Mouse (Mus musculus): ENCODE data around the gene Hist1h2ab.

DNA sequence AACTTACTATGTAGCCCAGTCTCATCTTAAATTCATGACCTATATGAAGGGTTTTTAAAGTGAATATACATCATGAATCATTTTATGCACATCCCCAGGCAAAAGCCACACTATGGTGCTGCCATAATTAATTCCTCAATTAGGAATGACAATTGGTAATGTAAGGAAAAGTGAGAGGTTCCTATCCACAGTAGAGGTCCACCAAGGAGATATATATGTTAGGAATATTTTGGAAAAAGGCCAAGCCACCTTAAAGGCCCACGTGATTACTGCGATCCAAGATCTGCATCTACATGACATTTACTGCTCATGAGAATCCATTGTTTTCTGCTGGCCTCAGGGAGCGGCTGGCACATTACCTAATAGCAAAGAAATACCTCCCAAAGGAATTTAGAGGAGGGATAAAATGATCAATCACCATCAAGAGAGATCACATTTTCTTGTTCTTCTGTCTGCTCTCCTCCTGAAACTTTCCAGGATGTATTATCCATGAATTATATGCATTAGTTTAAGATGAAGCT, 8.4 kb downstream of the Hist1h2ab start:
- TF ChIP-seq EP300 (IDR thresholded peaks at IDR 0.05; ENCODE audit: insufficient read depth, low read depth, low read length) (no peak), CTCF (IDR thresholded peaks at IDR 0.05; ENCODE audit: low read depth, low read length) (no peak)

Measured in ES-Bruce4 (cell line).